Mouse (Mus musculus) T-helper 1 cell (primary cell): ENCODE measurements around the gene Fbxo36.

Source experiments
- in situ Hi-C: fragments of 300-600 bp; cut with MboI, MseI; formaldehyde crosslinking; loops from one replicate; pipeline ENCODE4 v1.15.1; 2025; ENCODE audit warnings: high pct_unique_total_duplicates

The Fbxo36 gene

DNA sequence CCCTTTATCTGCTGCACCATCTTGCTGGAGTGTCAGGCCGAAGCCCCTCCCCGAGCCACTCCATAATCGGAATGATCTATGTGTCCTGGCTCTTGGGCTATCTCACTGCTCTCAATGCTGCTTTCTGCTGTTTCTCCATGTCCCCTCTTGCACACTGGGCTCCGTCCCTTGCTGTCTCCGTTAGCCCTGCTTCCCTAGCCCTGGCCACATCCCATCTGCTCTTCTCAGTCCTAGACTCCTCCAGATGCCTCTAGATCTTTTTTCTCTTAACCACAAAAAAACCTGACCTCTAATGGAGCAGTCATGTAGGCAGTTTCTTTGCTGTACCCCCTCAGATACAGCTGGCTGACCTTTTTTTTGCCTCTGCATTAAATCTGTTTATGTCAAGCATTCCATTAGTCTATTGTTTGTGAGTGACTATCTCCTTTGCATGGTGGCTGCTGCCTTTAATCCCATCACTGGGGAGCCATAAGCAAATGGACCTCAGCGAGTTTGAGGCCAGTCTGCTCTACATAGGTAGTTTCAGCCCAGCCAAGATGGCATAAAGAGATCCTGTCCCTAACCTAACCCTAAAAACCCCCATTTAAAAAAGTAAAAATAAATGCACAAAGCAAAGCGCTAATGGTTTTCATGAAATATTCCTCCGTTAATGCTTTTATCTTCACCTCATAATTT lies 49.8 kb downstream of the Fbxo36 start:
- in situ Hi-C loops = no loop called here

DNA sequence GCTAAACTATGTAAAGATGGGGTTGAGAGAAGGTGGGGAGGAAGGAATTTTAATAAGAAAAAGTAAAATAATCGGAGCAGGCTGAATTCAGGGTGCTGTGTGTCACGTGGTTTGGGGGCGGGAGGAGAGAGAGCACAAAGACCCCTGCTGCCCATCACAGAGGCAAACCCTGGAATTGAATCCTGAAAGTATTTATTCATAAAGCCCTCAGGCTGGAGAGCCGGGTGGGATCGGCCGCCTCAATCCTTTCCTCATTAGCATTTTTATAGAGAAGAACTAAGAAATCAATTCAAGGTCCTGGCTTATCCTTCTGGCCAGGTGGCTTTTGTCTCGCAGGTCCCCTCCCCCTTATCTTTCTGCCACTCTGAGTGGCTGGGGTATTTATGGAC lies 50.4 kb downstream of the Fbxo36 start:
- in situ Hi-C loops = no loop called here

DNA sequence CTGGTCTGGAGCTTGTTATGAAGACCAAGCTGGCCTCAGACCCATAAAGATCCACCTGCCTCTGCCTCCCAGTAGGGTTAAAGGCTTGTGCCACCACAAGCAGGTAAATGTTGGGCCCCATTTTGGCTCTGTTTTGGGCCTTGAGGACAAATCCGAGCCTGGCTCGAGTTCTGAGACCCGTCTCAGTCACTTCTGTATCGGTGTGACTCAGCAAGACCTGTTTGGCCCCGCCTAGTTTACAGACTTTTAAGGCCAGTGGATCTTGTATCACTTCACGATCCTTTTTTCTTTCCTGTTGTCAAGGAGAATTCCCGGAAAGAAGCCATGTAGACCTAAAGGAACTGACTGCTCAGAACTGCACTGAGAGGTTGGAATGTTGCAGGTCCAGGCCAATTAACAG lies 50.9 kb downstream of the Fbxo36 start:
- in situ Hi-C loops = no loop called here

DNA sequence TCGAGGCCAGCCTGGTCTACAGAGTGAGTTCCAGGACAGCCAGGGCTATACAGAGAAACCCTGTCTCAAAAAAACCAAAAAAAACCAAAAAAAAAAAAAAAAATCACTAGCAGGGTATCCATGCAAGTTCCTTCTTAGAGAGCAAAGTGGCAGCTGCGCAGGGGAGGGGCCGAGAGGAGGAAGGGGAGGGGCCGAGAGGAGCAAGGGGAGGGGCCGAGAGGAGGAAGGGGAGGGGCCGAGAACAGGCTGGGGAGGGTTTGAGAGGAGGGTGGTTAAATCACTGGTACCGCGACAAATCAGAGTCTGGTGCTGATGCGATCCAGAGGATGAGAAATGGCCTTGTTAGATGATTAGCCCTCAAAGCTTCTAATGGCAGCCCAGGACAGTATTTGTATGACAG lies 52.1 kb downstream of the Fbxo36 start:
- in situ Hi-C loops = no loop called here

DNA sequence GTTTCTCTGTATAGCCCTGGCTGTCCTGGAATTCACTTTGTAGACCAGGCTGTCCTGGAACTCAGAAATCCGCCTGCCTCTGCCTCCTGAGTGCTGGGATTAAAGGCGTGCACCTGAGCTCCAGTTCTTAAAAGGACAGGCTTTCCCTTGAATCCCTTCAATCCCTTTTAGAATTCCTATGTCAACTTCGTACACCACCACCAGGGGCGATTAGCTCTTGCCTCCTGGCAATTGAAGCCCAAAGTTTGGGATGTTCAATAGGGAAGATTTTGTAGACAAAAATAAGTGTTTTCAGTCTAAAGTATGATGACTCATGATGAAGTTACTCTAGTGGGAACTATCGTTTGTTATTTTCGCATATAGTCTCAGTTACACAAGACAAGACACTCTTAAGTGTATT lies 57.7 kb downstream of the Fbxo36 start:
- in situ Hi-C loops = no loop called here

DNA sequence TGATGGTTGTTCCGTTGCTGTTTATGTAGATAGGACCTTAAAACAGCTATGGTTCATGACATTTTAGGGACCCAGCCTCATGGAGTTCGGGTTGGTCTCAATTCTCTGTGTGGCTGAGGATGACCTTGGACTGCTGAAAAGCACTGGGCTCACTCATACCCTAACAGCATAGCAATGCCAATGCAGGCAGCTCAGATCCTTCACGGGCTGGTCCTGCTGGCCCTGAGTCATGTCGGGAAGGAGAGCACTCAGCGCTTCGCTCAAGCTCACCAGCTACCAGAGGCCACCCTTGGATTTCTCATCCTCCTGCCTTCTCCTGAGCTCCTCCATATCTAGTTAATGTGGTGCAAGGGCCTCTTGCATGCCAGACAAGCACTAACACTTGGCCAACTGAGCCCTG lies 59.5 kb downstream of the Fbxo36 start:
- in situ Hi-C loops = no loop called here

DNA sequence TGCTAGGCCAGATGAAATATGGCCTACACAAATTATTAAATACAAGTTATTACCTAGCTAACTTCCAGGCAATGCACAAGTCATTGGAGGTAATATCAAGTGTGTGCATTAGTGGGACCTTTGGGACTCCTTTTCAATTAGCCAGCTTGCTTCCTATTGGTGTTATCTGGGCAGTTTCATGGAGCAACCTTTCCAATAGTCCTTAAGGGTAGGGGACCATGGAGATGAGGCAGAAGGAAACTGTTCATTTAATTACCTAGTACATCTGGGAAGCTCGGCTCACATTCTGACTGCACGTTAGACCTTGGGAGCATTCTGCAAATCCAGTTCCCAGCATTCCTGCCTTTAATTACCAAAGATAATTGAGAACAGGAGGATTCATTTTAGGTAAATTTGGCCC lies 64.8 kb downstream of the Fbxo36 start:
- in situ Hi-C loops = loop anchor here (5.0 kb wide), 1 partner anchor 372 kb away; no protein-coding TSS in a partner anchor

DNA sequence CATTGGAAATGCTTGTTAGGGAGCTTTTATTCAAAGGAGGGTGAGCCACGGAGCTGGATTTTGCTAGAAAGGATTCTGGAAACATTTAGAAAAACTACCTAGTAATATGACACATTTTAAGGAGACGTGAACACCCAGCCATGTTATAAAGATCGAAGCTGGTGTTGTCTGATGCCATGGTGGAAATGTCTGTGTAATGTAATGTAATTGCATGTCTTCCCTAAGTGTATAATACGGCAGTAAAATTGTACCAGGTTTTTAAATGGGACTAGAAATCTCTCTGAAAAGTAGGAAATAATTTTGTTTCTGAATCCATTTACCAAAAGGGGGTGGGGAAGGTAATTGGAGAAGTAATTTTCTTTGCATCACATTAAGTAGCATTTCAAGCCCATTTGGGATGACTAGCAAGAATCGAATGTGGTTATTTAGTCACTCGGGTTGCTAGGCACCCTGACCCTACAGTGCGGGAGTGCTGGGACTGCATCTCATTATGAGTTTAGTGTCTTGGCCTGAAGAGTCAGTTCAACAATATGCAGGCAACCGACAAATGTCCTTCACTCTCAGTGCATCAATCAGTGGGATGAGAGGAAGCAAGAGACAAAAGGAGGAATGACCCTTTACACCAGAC lies 70.7 kb downstream of the Fbxo36 start:
- in situ Hi-C loops = no loop called here

DNA sequence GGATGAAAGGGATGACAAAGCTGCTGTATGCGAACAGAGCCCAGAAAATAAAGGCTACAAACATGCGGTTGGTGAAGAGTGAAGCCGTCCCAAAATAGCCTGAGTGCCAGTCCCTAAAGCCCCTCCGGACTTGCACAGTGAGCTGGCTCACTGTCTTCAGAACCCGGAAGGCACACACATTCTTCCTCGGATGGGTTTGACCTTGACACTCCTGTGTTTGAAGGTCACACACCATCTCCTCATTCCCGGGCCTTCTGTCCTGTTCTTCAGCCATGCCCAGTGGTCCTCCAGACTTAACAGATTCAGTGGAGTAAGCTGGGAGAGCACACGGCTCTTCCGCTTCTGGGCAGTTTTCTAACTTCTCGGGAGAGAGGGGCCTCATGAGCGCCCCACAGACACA lies 72.9 kb downstream of the Fbxo36 start:
- in situ Hi-C loops = no loop called here

DNA sequence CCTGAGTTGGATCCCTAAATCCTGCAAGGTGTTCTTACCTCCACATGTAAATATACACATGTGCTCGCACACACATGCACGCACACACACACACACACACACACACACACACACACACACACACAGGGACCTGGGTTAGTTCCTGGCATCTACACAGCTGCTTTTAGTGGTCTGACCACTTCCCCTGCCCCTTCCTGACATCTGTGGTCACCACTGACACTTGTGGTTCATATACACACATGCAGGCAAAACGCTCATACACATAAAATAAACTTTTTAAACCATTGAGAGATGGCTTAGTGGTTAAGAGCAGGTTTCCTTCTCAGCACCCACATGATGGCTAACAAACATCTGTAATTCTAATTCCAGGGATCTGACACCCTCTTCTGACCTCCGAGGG lies 75.4 kb downstream of the Fbxo36 start:
- in situ Hi-C loops = no loop called here

DNA sequence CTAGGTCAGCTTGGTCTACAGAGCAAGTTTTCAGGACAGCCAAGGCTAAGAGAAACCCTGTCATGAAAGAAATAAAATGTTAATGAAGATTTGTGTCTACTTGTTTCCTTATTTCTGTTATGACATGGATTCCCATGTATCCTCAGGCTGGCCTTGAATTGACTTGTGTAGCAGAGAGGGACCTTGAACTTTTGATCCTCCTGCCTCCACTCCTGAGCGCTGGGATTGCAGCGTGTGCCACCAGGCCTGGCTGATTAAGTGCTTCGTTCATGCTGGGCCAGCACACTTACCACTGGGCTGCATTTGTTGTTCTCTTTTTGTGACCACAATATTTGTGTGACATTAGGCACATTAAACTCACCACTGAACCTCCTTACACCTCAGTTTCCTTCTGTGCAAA lies 79.2 kb downstream of the Fbxo36 start:
- in situ Hi-C loops = no loop called here

DNA sequence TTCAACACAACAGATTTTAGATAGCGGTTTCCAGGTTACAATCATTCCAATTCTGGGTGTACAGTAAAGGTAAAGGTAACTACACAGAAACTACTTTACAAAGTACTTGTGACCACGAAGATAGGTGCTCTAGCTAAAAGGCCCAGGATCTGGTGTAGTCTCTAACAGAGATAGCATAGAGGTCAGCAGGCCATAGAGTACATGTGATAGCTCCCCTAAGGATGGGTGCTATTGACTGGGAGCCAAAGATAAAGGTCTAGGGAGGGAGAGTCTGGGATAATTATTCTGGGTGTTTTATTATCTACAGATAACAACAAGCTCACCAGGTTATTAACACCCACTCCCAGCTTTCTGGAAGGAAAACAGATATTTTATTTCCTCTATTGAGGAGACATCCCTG lies 83.8 kb downstream of the Fbxo36 start:
- in situ Hi-C loops = no loop called here

DNA sequence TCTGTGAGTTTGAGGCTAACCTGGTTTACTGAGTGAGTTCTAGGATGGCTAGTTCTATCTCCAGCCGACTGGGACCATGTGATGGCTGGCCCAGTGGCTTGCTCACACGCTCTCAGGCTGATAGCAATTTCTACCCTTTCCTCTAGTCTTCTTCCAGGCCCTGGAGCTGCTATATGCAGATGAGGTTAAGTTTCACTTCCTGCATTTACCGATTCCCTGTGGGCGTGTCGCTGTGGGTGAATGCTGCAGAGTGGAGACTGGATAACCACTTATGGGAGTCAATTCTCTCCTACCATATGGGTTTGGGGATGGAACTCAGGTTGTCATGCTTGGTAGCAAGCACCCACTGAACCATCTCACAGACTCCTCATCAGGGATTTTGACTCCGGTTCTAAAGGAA lies 84.5 kb downstream of the Fbxo36 start:
- in situ Hi-C loops = no loop called here

DNA sequence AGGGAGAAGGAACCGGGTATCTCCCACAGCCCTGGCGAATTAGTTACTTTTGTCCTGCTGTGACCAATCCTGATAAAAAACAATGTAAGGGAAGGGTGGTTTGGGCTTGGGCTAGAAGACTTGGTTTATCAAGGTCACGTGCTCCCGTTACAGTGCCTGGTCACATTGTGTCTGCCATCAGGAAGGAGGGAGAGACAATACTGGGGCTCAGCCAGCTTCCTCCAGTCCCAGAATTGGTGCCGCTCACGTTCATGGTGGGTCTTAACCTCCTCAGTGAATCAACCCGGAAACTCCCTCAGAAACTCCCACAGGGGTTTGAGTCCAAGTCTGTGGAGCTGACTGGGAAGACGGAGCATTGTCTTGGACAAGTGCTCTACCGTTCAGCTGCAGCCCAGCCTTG lies 86.0 kb downstream of the Fbxo36 start:
- in situ Hi-C loops = loop anchor here (25.0 kb wide), 1 partner anchor 1188 kb away; no protein-coding TSS in a partner anchor

DNA sequence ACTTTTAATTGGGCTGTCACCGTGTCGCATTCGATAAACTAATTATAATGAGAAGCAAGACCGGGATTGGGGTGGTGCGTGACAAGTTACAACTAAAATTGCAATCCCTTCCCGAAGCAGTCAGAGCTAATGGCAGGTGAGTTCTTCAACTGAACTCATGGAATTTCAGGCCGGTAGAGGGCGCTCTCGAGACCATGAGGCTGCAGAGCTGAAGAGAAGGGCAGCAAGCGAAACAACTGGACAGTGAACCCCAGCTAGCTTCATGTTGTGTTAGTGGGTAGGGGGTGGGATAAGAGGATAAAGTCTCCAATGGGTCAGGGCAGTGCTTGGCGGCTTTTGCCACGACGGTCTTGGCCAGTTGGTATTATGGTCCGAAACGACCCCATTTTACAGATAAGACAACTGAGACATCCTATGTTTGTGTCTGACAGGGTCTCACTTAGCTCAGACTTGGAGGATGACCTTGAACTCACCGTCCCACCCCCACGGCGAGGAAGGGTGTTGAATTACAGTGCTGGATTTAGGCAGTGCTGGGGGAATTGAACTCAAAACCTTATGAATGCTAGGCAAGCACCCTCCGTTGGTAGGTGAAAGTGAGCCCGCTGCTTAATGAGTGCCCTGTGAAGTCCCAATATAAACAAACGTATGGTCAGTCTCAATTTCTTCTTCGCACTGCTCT lies 94.0 kb downstream of the Fbxo36 start:
- in situ Hi-C loops = loop anchor here (25.0 kb wide), 1 partner anchor 1196 kb away; no protein-coding TSS in a partner anchor

DNA sequence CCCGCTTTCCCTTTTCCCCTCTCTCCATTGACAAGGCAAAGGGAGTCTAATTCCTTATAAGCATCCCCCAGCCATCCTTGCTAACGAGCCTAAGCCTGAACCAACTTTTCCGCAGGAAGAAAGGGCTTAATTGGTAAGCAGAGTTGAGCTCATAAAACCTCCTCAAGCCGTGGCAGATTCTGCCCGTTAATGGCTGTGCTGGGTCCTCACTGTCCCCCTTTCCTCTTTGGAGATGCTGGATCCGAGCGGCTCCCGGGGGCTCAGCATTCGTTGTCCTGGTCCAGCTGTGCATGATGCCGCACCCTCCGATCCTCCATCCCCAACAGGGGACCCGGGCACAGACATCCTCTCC lies 94.5 kb downstream of the Fbxo36 start:
- in situ Hi-C loops = loop anchor here (25.0 kb wide), 1 partner anchor 1197 kb away; no protein-coding TSS in a partner anchor

DNA sequence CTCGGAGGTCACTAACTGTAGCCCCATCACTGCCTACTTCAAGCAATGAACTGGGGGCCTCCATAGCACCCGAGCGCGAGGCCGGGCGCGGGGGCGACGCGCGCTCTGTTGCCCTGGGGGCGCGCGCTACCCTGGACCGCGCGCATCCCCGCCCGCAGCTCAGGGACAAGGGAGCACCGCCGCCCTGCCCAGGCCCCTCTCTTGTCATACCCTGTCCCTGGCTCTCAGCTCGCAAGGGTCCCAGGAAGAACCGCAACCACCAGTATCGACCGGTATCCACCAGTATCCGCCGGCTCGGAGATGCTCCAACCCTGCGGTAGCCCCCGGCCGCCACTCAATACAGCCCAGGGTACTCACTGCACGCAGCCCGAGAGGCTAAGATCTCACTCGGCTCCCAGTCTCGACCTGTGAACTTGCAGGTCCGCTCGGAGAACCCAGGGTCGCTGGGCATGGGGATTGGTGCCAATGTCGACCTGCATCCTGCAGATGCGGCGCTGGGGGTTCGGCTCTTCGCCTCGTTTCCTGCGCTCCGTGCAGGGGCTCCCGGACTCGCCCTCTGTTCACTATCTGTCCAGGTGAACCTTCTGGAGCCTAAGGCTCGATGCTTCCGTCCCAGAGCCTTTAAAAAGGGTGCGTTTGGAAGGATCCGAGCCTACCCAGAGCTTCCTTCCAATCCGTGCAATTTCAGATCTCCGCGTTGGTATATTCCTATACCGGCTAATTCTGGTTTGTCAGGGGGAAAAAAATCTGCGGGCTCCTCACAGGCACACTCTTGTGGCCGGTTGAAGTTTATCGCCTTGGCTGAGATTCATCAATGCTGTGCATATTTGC lies 95.1 kb downstream of the Fbxo36 start, which contains the start of gene Slc16a14:
Gene Slc16a14, minus strand, starts transcription at position 632 of the 831 bp plus-strand sequence.
- in situ Hi-C loops = loop anchor here (25.0 kb wide), 1 partner anchor 1197 kb away; no protein-coding TSS in a partner anchor

DNA sequence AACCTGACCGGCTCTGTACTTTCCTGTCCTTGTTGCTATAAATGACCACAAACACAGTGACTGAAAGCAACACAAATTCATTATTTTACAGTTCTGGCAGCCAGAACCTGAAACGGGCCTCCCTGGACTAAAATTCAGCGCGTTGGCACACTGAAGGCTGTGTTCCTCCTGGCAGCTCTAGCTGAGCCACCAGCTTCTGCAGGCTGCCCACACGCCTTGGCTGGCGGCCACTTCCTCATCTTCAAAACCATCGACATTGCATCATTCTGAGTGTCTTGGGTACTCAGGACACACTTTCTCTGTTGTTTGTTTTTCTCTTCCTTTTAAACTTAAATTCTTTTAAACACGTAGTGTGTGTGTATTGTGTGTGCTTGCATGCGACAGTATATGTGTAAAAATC lies 96.0 kb downstream of the Fbxo36 start:
- in situ Hi-C loops = loop anchor here (25.0 kb wide), 1 partner anchor 1198 kb away; no protein-coding TSS in a partner anchor

DNA sequence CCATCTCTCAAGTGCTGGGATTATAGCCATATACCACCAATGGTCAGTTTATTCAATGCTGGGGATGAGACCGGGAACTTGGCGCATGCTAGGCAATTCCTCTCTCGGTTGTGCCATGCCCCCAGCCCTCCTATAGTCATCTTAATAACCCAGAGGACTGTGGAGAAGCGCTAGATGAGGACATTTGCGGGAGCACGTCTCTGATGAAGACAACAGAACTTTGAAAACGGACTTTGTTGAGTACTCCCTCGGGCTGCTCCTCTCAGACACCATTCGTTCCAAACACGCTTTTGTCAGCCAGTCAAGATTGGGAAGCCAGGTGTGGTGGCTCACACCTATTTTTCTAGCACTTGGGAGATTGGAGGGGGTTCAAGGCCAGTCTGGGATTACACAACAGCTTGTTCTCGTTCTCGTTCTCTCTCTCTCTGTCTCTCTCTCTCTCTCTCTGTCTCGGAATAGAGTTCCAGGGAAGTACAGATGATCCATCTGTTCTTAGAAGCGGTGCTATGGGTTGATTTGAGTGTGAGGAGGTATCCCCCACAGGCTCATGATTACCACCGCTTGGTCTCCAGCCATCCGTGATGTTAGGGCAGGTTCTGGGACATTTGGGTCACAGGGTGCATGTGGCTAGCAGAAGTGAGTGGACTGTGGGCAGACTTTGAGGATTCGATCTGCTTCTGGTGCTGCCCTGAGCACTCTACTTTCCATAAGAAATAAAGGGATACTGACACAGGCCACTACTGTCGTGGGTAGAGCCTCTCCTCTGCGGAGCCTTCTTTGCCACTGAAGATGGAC lies 97.3 kb downstream of the Fbxo36 start:
- in situ Hi-C loops = loop anchor here (25.0 kb wide), 1 partner anchor 1200 kb away; no protein-coding TSS in a partner anchor

DNA sequence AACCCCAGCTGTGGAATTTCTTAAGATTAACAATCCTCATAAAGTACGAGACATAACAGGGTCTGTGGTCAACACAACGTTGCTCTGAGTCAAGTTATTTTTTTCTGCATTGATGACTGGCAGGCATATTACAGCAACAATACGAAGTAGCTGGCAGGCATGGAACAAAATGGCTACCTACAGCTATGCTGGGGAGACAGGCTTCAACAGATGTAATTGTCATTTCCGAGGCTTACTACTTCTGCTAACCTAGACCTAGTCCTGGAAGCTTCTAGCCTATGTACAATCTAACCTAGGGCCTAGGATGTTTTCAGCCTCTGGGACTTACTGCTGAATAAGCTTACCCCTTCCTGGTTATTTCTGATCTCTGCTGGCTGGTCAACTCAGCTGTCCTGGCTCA lies 99.8 kb downstream of the Fbxo36 start:
- in situ Hi-C loops = loop anchor here (25.0 kb wide), 1 partner anchor 1202 kb away; no protein-coding TSS in a partner anchor

DNA sequence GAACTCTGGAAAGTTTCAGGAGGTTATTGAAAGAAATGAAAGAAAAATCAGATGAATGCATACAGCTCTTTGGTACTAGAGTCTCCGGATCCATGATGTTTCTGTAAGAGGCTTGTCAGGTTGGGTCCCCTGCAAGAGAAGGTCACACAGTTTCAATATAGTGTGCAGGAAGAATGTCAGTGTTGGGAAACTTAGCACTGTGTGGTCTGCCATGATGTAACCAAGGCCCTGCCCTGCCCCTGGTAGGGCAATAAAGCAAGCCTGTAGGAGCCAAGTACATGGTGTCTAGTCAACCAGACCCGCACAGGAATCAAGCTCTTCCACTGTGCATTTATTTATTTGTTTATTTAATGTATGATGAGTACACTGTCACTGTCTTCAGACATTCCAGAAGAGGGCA lies 100.7 kb downstream of the Fbxo36 start:
- in situ Hi-C loops = loop anchor here (25.0 kb wide), 1 partner anchor 1203 kb away; no protein-coding TSS in a partner anchor
